In genomic region chr12:17308246-17308645, GRCm38 (mm10) we compare ENCODE assay signal across 27 mouse cellular contexts. TPM values are rescaled to one million over a fixed set of nuclear protein-coding genes. Genes with fewer than 3 reads are reported as not detected.
DNase-seq lines count a peak whose midpoint lies in the region; ATAC-seq and TF ChIP-seq lines count a peak whose summit lies in the region.
"Had no signal": no experiment of that assay in that cellular context is flagged by ENCODE, and none has a peak within 500 bp of the region (broad histone marks: within the 10 kb centered on the region; RNA-seq: fewer than 3 reads in every experiment).

No protein-coding gene starts in this region.

- H3K27ac ChIP-seq in embryonic facial prominence, embryonic 13.5 days, result peak overlapping the region; percentile 44; the same call in 1 of the 2 replicates
- no peak overlapping the region for H3K27ac ChIP-seq in embryonic facial prominence, embryonic 10.5 days (replicated peaks)
- H3K27ac ChIP-seq in lung, postnatal 0 days (ENCODE audit: low read length), result no peak overlapping the region
- no peak overlapping the region for H3K27ac ChIP-seq in hindbrain, embryonic 16.5 days (ENCODE audit: low read depth, low read length)
- H3K27ac ChIP-seq: embryonic facial prominence, embryonic 12.5 days; gastrocnemius, adult 2 months; hindbrain, embryonic 12.5 days; hindbrain, embryonic 15.5 days; intestine, embryonic 15.5 days had no signal

- 27% methylated on average over 4 of the region's 4 CpGs for WGBS in embryonic facial prominence, embryonic 13.5 days
- 47% methylated on average over 4 of the region's 4 CpGs for WGBS in embryonic facial prominence, embryonic 10.5 days
- 35% methylated on average over 4 of the region's 4 CpGs for WGBS in lung, postnatal 0 days
- 46% methylated on average over 4 of the region's 4 CpGs for WGBS in hindbrain, embryonic 16.5 days

- peak; percentile 17; the same call in 1 of the 2 replicates for TF ChIP-seq CTCF in lung, postnatal 0 days (IDR thresholded peaks at IDR 0.05)

- H3K4me1 ChIP-seq in embryonic facial prominence, embryonic 13.5 days, result peaks cover 3% of the 10 kb centered on the region; the same call in 1 of the 2 replicates
- H3K4me1 ChIP-seq in embryonic facial prominence, embryonic 10.5 days, result peaks cover 3% of the 10 kb centered on the region; the same call in 1 of the 2 replicates
- no peaks in the 10 kb centered on the region for H3K4me1 ChIP-seq in lung, postnatal 0 days (ENCODE audit: insufficient read depth, low read depth, low read length)
- no peaks in the 10 kb centered on the region for H3K4me1 ChIP-seq in hindbrain, embryonic 16.5 days (ENCODE audit: control insufficient read depth, insufficient read depth, low read depth, low read length)
- H3K4me1 ChIP-seq: intestine, embryonic 15.5 days had no signal

- H3K4me3 ChIP-seq in embryonic facial prominence, embryonic 13.5 days, result no peak overlapping the region
- no peak overlapping the region for H3K4me3 ChIP-seq in embryonic facial prominence, embryonic 10.5 days
- H3K4me3 ChIP-seq in lung, postnatal 0 days (ENCODE audit: low read depth, low read length), result no peak overlapping the region
- no peak overlapping the region for H3K4me3 ChIP-seq in hindbrain, embryonic 16.5 days (ENCODE audit: low read length)
- H3K4me3 ChIP-seq: embryonic facial prominence, embryonic 12.5 days; gastrocnemius, adult 2 months; hindbrain, embryonic 12.5 days; hindbrain, embryonic 15.5 days; intestine, embryonic 15.5 days had no signal

- no peak overlapping the region for H3K4me2 ChIP-seq in embryonic facial prominence, embryonic 13.5 days
- no peak overlapping the region for H3K4me2 ChIP-seq in lung, postnatal 0 days (replicated peaks; ENCODE audit: low read depth, low read length)
- no peak overlapping the region for H3K4me2 ChIP-seq in hindbrain, embryonic 16.5 days (ENCODE audit: low read length)
- H3K4me2 ChIP-seq: embryonic facial prominence, embryonic 12.5 days; heart, embryonic 11.5 days; hindbrain, embryonic 12.5 days; hindbrain, embryonic 15.5 days; intestine, embryonic 15.5 days had no signal

- no peak overlapping the region for H3K9ac ChIP-seq in embryonic facial prominence, embryonic 13.5 days
- H3K9ac ChIP-seq in lung, postnatal 0 days (replicated peaks; ENCODE audit: low read depth), result no peak overlapping the region
- H3K9ac ChIP-seq in hindbrain, embryonic 16.5 days (ENCODE audit: low read depth, low read length), result no peak overlapping the region
- H3K9ac ChIP-seq: embryonic facial prominence, embryonic 12.5 days; forebrain, postnatal 0 days; hindbrain, embryonic 12.5 days; hindbrain, embryonic 15.5 days; intestine, embryonic 15.5 days had no signal

- no peak for DNase-seq in embryonic facial prominence, embryonic 10.5 days (ENCODE audit: low spot score)
- DNase-seq in lung, postnatal 0 days (ENCODE audit: low spot score), result peak; percentile 60
- DNase-seq in lung, postnatal 36 days, result no peak
- peak; percentile 76 for DNase-seq in fat pad, adult 2 months (ENCODE audit: extremely low read depth, low read depth, low spot score)
- DNase-seq: adrenal gland, postnatal 25 days; cerebellum, adult 11 months; cerebellum, adult 2 months; cerebellum, adult 9-11 months; cerebellum, postnatal 25 days; forebrain, postnatal 0 days; gastrocnemius, adult 2 months; gastrocnemius, postnatal 14 days; heart, adult 11 months; kidney, adult 11 months had no signal

- no peak for ATAC-seq in embryonic facial prominence, embryonic 13.5 days (ENCODE audit: insufficient number of reproducible peaks, insufficient read depth, low FRiP score, low TSS enrichment, low read depth)
- ATAC-seq in lung, postnatal 0 days, result peak; percentile 69
- ATAC-seq in common myeloid progenitor, adult 5-6 weeks (replicated peaks; ENCODE audit: low read depth, poor library complexity, severe bottlenecking), result 0 out of 2 replicates have a peak, but pooled peaks have one; percentile 15
- ATAC-seq in hindbrain, embryonic 16.5 days, result no peak
- ATAC-seq: CD4-positive, CD25-positive, alpha-beta regulatory T cell, adult 4 months; forebrain, embryonic 14.5 days; forebrain, postnatal 0 days; intestine, embryonic 15.5 days had no signal

- no peaks in the 10 kb centered on the region for H3K9me3 ChIP-seq in embryonic facial prominence, embryonic 13.5 days
- no peaks in the 10 kb centered on the region for H3K9me3 ChIP-seq in embryonic facial prominence, embryonic 10.5 days
- no peaks in the 10 kb centered on the region for H3K9me3 ChIP-seq in lung, postnatal 0 days (ENCODE audit: low read length)
- H3K9me3 ChIP-seq in hindbrain, embryonic 16.5 days (ENCODE audit: control insufficient read depth, low read length), result no peaks in the 10 kb centered on the region
- H3K9me3 ChIP-seq: embryonic facial prominence, embryonic 12.5 days; hindbrain, embryonic 12.5 days; hindbrain, embryonic 15.5 days; intestine, embryonic 15.5 days had no signal

- peak; percentile 35; the same call in 1 of the 2 replicates for TF ChIP-seq EP300 in lung, postnatal 0 days (IDR thresholded peaks at IDR 0.05)

- no peaks in the 10 kb centered on the region for H3K27me3 ChIP-seq in embryonic facial prominence, embryonic 13.5 days
- no peaks in the 10 kb centered on the region for H3K27me3 ChIP-seq in embryonic facial prominence, embryonic 10.5 days (replicated peaks; ENCODE audit: low read depth, poor library complexity, severe bottlenecking)
- no peaks in the 10 kb centered on the region for H3K27me3 ChIP-seq in lung, postnatal 0 days (replicated peaks; ENCODE audit: insufficient read depth, low read length)
- H3K27me3 ChIP-seq in hindbrain, embryonic 16.5 days (replicated peaks; ENCODE audit: control insufficient read depth, insufficient read depth, low read length), result no peaks in the 10 kb centered on the region
- H3K27me3 ChIP-seq: embryonic facial prominence, embryonic 12.5 days; hindbrain, embryonic 12.5 days; hindbrain, embryonic 15.5 days; intestine, embryonic 15.5 days had no signal

- H3K36me3 ChIP-seq in embryonic facial prominence, embryonic 13.5 days, result no peaks in the 10 kb centered on the region
- H3K36me3 ChIP-seq in embryonic facial prominence, embryonic 10.5 days (replicated peaks), result no peaks in the 10 kb centered on the region
- no peaks in the 10 kb centered on the region for H3K36me3 ChIP-seq in lung, postnatal 0 days (ENCODE audit: insufficient read depth, low read length)
- no peaks in the 10 kb centered on the region for H3K36me3 ChIP-seq in hindbrain, embryonic 16.5 days (ENCODE audit: control insufficient read depth, insufficient read depth, low read length)
- H3K36me3 ChIP-seq: embryonic facial prominence, embryonic 12.5 days; hindbrain, embryonic 12.5 days; hindbrain, embryonic 15.5 days; intestine, embryonic 15.5 days had no signal

RNA-seq across cellular contexts. Expression of gene Atp6v1c2, which starts 20.9 kb away (rescaled TPM):
- 0.94 and 1.6 TPM in 2 replicates for polyA plus RNA-seq in embryonic facial prominence, embryonic 13.5 days (2015; fragmentation: Nextera tagmentation; extraction: Ambion mirVana)
- 0.52 and 0.62 TPM in 2 replicates for polyA plus RNA-seq in embryonic facial prominence, embryonic 10.5 days (2016; fragmentation: Nextera tagmentation; extraction: Ambion mirVana)
- polyA plus RNA-seq in lung, postnatal 0 days (2015; fragmentation: Nextera tagmentation; extraction: Ambion mirVana), result 55.6 and 56.4 TPM in 2 replicates
- total RNA-seq in common myeloid progenitor, adult 5-6 weeks (2017), result not detected in 2 replicates
- 0.65 and 0.76 TPM in 2 replicates for polyA plus RNA-seq in hindbrain, embryonic 16.5 days (2015; fragmentation: Nextera tagmentation; extraction: Ambion mirVana)
- total RNA-seq: gastrocnemius, adult 2 months; gastrocnemius, postnatal 14 days; heart, postnatal 25 days; hematopoietic stem cell, adult 5-6 weeks; MEL had no signal
- polyA plus RNA-seq: CD4-positive, CD25-positive, alpha-beta regulatory T cell, adult 4 months had no signal

RNA-seq across cellular contexts. Expression of gene Nol10, which starts 40.0 kb away (rescaled TPM):
- 27.7 and 28.7 TPM in 2 replicates for polyA plus RNA-seq in embryonic facial prominence, embryonic 13.5 days (2015; fragmentation: Nextera tagmentation; extraction: Ambion mirVana)
- polyA plus RNA-seq in embryonic facial prominence, embryonic 10.5 days (2016; fragmentation: Nextera tagmentation; extraction: Ambion mirVana), result 41.8 and 43.4 TPM in 2 replicates
- 7.4 and 7.9 TPM in 2 replicates for polyA plus RNA-seq in lung, postnatal 0 days (2015; fragmentation: Nextera tagmentation; extraction: Ambion mirVana)
- 20.1 and 23.1 TPM in 2 replicates for total RNA-seq in common myeloid progenitor, adult 5-6 weeks (2017)
- polyA plus RNA-seq in hindbrain, embryonic 16.5 days (2015; fragmentation: Nextera tagmentation; extraction: Ambion mirVana), result 20.1 and 20.8 TPM in 2 replicates

RNA-seq across cellular contexts. Expression of gene Pdia6, which starts 41.9 kb away (rescaled TPM):
- polyA plus RNA-seq in embryonic facial prominence, embryonic 13.5 days (2015; fragmentation: Nextera tagmentation; extraction: Ambion mirVana), result 591 and 658 TPM in 2 replicates
- 625 and 652 TPM in 2 replicates for polyA plus RNA-seq in embryonic facial prominence, embryonic 10.5 days (2016; fragmentation: Nextera tagmentation; extraction: Ambion mirVana)
- polyA plus RNA-seq in lung, postnatal 0 days (2015; fragmentation: Nextera tagmentation; extraction: Ambion mirVana), result 249 and 298 TPM in 2 replicates
- total RNA-seq in common myeloid progenitor, adult 5-6 weeks (2017), result 278 and 284 TPM in 2 replicates
- 282 and 309 TPM in 2 replicates for polyA plus RNA-seq in hindbrain, embryonic 16.5 days (2015; fragmentation: Nextera tagmentation; extraction: Ambion mirVana)

Comparison
In these comparisons a context has a peak if more than half of its experiments do, and no peak if none do; other contexts are left out.
1. DNase-seq: peak in lung, postnatal 0 days (single experiment) and fat pad, adult 2 months (single experiment); none in embryonic facial prominence, embryonic 10.5 days (single experiment) and lung, postnatal 36 days (single experiment).
2. ATAC-seq: peak in lung, postnatal 0 days (single experiment) and common myeloid progenitor, adult 5-6 weeks (single experiment); none in embryonic facial prominence, embryonic 13.5 days (single experiment) and hindbrain, embryonic 16.5 days (single experiment).
3. RNA of gene Atp6v1c2, which starts 20.9 kb away (polyA plus RNA-seq): 55.6 to 56.4 TPM in lung, postnatal 0 days; 0.94 to 1.6 TPM in embryonic facial prominence, embryonic 13.5 days, 0.65 to 0.76 TPM in hindbrain, embryonic 16.5 days and 0.52 to 0.62 TPM in embryonic facial prominence, embryonic 10.5 days; every median in the first group is over 10 times any median in the second.